Mouse (Mus musculus) thymus, postnatal 25 days (tissue): ENCODE measurements around the gene Wnt3a.

Source experiments
- DNase-seq: peaks from one replicate; pipeline ENCODE4 v3.0.0; 2022

Gene Wnt3a

GRCm38 (mm10) chr11:59290702-59291303, at the start of gene Wnt3a:
Gene Wnt3a (minus strand): TSS chr11:59290752.
- no peak for DNase-seq

- DNase-seq: no peak
These were observed 48.2 kb upstream of the Wnt3a start for GRCm38 (mm10) chr11:59338736-59339120.

GRCm38 (mm10) chr11:59337955-59338735, 47.6 kb upstream of the Wnt3a start:
- no peak for DNase-seq

- DNase-seq: no peak
These were observed 45.8 kb upstream of the Wnt3a start for GRCm38 (mm10) chr11:59336381-59336780.

GRCm38 (mm10) chr11:59335942-59336341, 45.4 kb upstream of the Wnt3a start:
- no peak for DNase-seq

- no peak for DNase-seq
These were observed 44.6 kb upstream of the Wnt3a start for GRCm38 (mm10) chr11:59335150-59335549.

- no peak for DNase-seq
These were observed 42.4 kb upstream of the Wnt3a start for GRCm38 (mm10) chr11:59332938-59333337.

GRCm38 (mm10) chr11:59331167-59331869, 40.8 kb upstream of the Wnt3a start:
- DNase-seq: no peak

GRCm38 (mm10) chr11:59330560-59330959, 40.0 kb upstream of the Wnt3a start:
- peak; percentile 46 for DNase-seq

- DNase-seq: no peak
These were observed 39.1 kb upstream of the Wnt3a start for GRCm38 (mm10) chr11:59329616-59330015.

- no peak for DNase-seq
These were observed 37.1 kb upstream of the Wnt3a start for GRCm38 (mm10) chr11:59327625-59328024.

GRCm38 (mm10) chr11:59324777-59325176, 34.2 kb upstream of the Wnt3a start:
- no peak for DNase-seq

GRCm38 (mm10) chr11:59322988-59323387, 32.4 kb upstream of the Wnt3a start:
- DNase-seq: no peak

GRCm38 (mm10) chr11:59316517-59316916, 26.0 kb upstream of the Wnt3a start:
- DNase-seq: no peak

- no peak for DNase-seq
These were observed 23.4 kb upstream of the Wnt3a start for GRCm38 (mm10) chr11:59313944-59314343.

GRCm38 (mm10) chr11:59313029-59313811, 22.7 kb upstream of the Wnt3a start:
- DNase-seq: no peak

- DNase-seq: no peak
These were observed 21.9 kb upstream of the Wnt3a start for GRCm38 (mm10) chr11:59312501-59312900.

GRCm38 (mm10) chr11:59312060-59312459, 21.5 kb upstream of the Wnt3a start:
- no peak for DNase-seq

GRCm38 (mm10) chr11:59309976-59310375, 19.4 kb upstream of the Wnt3a start:
- DNase-seq: no peak

- no peak for DNase-seq
These were observed 18.7 kb upstream of the Wnt3a start for GRCm38 (mm10) chr11:59309106-59309805.

GRCm38 (mm10) chr11:59308625-59309024, 18.1 kb upstream of the Wnt3a start:
- DNase-seq: no peak

- no peak for DNase-seq
These were observed 17.6 kb upstream of the Wnt3a start for GRCm38 (mm10) chr11:59308164-59308542.
